Mouse (Mus musculus): ENCODE measurements around the gene Arhgap35.

Arhgap35 gene

DNA sequence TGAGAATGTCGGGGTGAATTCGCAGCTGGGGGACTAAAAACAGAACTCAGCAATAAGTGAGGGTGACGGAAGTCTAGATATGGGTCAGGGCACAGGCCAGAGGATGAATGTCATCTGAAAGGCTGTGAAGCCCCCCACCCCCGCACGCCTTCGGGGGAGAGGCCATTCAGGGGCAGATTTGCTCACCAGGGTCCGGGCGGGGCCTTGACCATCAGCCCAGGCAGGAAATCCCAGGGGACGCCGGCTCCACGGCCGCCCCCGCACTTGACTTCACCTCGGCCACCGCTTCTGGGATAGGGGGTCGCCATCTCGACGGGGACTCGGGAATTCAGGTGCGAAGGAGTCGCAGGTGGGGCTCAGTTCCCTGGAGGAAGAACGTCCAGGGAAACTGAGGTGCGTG, 139.5 kb downstream of the Arhgap35 start:
- in situ Hi-C loops (cut with MboI; ENCODE audit: unreplicated experiment in 2 of 2), result no loop called here

DNA sequence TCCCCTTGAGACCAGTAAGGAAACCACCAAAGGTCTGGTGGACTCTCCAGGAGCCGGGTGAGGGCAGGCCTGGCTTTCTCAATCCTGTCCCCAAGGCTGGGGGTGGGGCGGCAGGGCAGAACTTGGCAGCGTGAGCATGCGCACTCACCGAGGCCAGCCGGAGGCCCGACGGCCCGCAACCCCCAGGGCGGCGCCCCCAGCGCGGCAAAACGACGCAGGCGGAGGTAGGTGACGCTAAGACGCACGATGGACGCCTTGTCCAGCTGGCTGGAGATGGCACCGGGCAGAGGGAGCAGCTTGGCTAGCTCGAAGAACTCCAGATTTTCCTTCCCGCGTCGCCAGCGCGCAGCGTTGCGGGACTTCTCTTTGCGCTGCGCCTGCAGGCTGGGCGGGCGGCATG, 140.3 kb downstream of the Arhgap35 start:
- in situ Hi-C loops (cut with MboI; ENCODE audit: unreplicated experiment in 2 of 2), result no loop called here

GRCm38 (mm10) chr7:16473847-16474246, 140.9 kb downstream of the Arhgap35 start:
- in situ Hi-C loops (cut with MboI; ENCODE audit: unreplicated experiment in 2 of 2), result no loop called here

DNA sequence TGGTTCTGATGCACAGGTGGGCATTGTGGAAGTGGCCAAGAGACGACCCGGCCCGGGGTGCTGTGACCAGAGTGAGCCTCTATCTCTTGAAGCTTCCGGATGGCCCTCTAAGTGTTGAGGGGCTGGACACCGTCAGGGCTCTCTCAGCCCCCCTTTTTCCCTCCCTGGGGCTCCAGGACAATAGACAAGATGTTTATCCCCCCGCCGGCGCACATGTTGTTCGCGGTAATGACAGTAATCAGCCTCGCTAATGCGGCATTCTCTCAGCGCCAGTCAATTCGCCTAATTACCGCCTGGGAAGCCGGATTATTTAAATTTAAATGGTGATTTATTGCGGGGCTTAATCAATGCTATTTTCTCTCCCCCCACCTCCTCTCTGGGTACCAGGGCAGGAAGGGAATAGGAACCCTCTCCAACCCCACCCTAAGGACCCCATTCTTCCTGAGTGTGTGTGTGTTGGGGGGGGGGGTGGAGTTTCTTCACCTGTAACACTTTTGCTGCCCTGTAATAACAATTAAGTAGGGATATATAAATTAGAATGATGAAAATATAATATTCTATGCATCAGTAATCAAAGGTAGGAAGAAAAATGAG, 142.6 kb downstream of the Arhgap35 start:
- in situ Hi-C loops (cut with MboI; ENCODE audit: unreplicated experiment in 2 of 2), result no loop called here

- in situ Hi-C loops (cut with MboI; ENCODE audit: unreplicated experiment in 2 of 2), result no loop called here
Measured at GRCm38 (mm10) chr7:16471549-16471948, 143.2 kb downstream of the Arhgap35 start.

- in situ Hi-C loops (cut with MboI; ENCODE audit: unreplicated experiment in 2 of 2), result loop anchor here (10.0 kb wide), 2 partner anchors 93 to 173 kb away; no protein-coding TSS in a partner anchor
Measured at GRCm38 (mm10) chr7:16468115-16468514, 146.7 kb downstream of the Arhgap35 start.

DNA sequence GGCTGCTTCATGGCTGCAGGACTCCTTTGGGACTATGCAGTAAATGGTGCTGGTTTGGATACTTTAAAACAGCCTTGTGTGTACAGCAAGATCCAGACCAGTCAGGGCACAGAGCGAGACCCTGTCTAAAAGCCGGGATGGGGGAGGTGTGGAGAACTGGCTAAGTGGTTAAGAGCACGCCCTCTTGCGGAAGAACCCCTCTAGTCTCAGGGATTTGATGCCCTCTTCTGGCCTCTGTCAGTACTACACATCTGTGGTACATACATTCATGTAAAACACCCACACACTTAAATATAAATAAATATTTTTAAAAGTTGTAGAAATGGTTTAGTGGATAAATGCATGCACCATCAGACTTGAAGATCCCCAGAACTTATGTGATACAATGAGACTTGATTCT, 148.2 kb downstream of the Arhgap35 start:
- in situ Hi-C loops (cut with MboI; ENCODE audit: unreplicated experiment in 2 of 2), result loop anchor here (10.0 kb wide), 2 partner anchors 92 to 172 kb away; no protein-coding TSS in a partner anchor

- in situ Hi-C loops (cut with MboI; ENCODE audit: unreplicated experiment in 2 of 2), result loop anchor here (10.0 kb wide), 2 partner anchors 91 to 171 kb away; no protein-coding TSS in a partner anchor
Measured at GRCm38 (mm10) chr7:16465568-16465967, 149.2 kb downstream of the Arhgap35 start.

DNA sequence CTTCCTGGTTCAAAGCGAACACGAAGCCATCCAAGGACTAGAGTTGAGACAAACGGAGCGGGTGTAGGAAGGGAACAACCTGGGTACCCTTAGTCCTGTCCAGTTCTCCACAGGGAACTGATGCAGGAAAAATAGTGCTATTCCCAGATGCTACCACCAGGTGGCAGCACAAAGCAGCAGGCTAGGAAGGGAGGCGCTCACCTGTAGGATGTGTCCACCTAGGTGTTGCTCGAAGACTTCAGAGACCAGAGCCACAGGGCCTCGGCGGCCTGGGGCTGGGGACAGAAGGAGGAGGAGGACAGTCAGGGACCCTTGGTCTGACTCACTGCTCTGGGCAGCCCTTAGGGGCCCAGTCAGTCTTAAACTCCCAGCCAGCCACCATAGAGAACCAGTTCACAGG, 149.6 kb downstream of the Arhgap35 start:
- in situ Hi-C loops (cut with MboI; ENCODE audit: unreplicated experiment in 2 of 2), result loop anchor here (10.0 kb wide), 2 partner anchors 90 to 170 kb away; no protein-coding TSS in a partner anchor

DNA sequence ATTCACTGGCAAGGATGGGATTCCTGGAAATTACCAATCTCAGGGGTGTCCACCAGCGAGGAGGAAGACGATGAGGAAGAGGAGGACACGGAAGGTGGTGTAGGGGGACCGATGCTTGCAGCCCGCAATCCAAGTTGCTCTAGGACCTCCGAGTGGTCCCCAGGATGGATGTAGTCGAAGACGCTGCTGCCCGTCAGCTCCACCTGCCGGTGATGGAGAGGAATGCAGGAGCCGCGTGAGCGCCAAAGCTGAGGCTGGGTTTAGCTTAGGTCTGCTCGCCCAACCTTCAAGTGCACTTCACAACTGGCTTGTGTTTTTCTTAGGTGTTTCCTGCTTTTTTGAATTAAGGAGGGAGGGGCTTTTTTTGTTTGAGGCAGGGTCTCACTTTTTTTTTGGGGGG, 151.6 kb downstream of the Arhgap35 start:
- in situ Hi-C loops (cut with MboI; ENCODE audit: unreplicated experiment in 2 of 2), result loop anchor here (5.0 to 10.0 kb wide), 3 partner anchors 66 to 168 kb away; no protein-coding TSS in a partner anchor

DNA sequence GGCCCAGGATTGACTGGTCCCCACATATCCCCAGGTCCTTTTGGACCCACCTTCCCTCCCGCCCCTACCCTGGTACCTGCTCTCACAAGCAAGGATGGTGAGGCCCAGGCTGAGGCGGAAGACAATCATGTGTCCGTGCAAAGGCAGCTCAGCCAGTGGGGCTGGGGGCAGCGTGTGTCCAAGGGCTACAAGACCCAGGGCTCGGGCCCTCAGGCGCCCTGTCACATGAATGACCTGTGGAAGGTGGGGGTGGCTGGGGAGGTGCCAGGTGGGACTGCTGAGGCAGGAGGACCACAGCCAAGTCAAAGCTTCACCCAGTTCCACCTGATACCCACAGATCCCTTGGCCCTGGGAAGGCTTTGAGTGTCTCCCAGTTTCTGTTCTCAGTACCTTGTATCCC, 153.1 kb downstream of the Arhgap35 start:
- in situ Hi-C loops (cut with MboI; ENCODE audit: unreplicated experiment in 2 of 2), result loop anchor here (5.0 to 10.0 kb wide), 3 partner anchors 64 to 167 kb away; no protein-coding TSS in a partner anchor

- in situ Hi-C loops (cut with MboI; ENCODE audit: unreplicated experiment in 2 of 2), result loop anchor here (5.0 to 10.0 kb wide), 3 partner anchors 64 to 166 kb away; no protein-coding TSS in a partner anchor
Measured at GRCm38 (mm10) chr7:16461151-16461550, 153.6 kb downstream of the Arhgap35 start.

GRCm38 (mm10) chr7:16460566-16460965, 154.2 kb downstream of the Arhgap35 start:
- in situ Hi-C loops (cut with MboI; ENCODE audit: unreplicated experiment in 2 of 2), result loop anchor here (5.0 to 10.0 kb wide), 3 partner anchors 63 to 166 kb away; no protein-coding TSS in a partner anchor

DNA sequence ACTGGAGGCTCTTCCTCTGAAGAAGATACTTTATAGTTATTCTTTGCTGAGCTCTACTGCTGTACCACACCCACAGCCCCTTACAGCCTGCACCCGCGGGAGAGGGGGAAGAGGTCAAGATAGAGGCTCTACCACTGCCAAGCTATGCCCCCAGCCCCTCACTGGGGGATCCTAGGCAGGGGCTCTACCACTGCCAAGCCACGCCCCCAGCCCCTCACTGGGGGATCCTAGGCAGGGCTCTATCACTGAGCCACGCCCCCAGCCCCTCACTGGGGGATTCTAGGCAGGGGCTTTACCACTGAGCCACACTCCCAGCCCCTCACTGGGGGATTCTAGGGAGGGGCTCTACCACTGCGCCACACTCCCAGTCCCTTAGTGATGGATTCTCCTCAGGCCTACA, 158.5 kb downstream of the Arhgap35 start:
- in situ Hi-C loops (cut with MboI; ENCODE audit: unreplicated experiment in 2 of 2), result no loop called here

GRCm38 (mm10) chr7:16455016-16455415, 159.8 kb downstream of the Arhgap35 start:
- in situ Hi-C loops (cut with MboI; ENCODE audit: unreplicated experiment in 2 of 2), result no loop called here

DNA sequence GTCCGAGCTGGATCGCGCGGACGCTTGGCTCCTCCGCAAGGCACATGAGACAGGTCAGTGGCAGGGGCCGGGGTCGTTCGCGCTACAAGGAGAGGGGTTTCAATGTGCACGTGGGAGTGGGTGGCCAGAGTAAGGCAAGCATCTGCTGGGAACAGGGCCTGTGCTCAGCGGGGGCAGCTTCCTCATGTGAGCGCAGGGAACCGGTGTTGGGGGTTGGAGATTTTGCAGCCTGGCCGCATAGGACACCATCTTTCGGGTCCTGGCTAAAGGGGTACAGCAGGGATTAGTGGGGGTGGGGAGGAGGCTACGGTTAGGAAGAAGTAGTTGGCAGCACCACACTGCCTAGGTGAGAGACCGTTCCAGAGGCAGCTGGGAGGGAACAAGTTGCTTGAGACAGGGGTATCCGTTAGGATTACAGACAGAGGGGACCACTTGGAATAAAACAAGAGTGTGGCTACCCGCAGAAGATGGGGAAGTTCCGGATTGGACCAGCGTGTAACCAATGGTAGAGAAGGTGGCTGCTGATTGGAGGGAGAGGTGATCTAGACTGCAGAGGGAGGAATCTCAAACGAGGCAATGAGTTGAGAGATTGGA, 161.6 kb downstream of the Arhgap35 start:
- in situ Hi-C loops (cut with MboI; ENCODE audit: unreplicated experiment in 2 of 2), result no loop called here

DNA sequence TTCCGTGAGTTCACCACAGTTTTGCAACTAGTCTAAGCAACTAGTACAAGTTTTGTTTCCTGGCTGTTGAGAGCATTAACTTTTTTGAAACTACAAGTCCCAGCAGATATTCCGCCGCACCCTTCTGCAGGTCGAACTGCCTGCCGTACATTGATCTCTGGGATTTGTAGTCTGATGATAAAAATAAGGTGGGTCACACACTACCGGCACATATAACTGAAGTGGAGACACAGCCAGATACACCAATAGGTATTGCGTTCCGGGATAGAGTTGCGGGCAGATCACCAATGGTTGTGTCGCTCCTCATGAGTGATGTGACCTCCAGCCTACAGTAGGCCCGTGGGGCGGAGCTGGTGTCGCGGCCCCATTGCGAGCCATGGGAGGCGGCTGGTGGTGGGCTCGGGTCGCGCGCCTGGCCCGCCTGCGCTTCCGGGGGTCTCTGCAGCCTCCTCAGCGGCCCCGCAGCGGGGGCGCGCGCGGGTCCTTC, 162.2 kb downstream of the Arhgap35 start, which contains the start of gene Tmem160:
Gene Tmem160, plus strand, starts transcription at position 193 of the 487 bp plus-strand sequence.
- in situ Hi-C loops (cut with MboI; ENCODE audit: unreplicated experiment in 2 of 2), result no loop called here

DNA sequence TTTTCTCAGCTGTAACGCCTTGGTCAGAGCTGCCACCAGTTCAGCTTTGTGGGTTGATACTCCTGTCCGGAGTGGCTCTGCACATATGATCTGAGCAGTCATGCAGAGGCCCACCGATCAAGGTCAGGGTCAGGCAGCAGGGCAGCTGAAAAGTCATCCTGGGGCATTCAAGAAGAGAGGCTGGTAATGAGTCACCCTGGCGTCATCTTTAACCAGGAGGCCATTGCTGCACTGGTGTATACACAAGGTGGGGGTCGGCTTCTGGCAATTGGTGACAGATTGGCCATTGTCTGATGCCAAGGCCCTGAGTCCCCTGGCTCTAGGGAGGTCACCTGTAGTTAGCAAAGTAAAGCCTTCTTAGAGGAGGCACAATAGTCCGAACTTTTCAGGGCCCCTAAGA, 163.1 kb downstream of the Arhgap35 start:
- in situ Hi-C loops (cut with MboI; ENCODE audit: unreplicated experiment in 2 of 2), result no loop called here

Data from v-Abl transformed pro-B cells (cell line).